Mouse (Mus musculus): ENCODE data around the gene Tshz2. TPM values are rescaled to one million over a fixed set of nuclear protein-coding genes. Genes with fewer than 3 reads are reported as not detected.

The Tshz2 gene
- polyA plus RNA-seq, 1 experiment = 21.5 TPM

Other genes starting within 250 kb of the Tshz2 start
- not detected in 2 replicates for gene Gm11011, start 45.3 kb upstream of the Tshz2 start, polyA plus RNA-seq (2012; rRNA removed)